Mouse (Mus musculus) heart, postnatal 36 days (tissue): ENCODE data around the gene Topaz1. TPM values are rescaled to one million over a fixed set of nuclear protein-coding genes. Genes with fewer than 3 reads are reported as not detected.

Experiments used
- total RNA-seq, 2 experiments: library from RNA; stranded (reverse); gene quantifications; 2 replicates each; pipeline ENCODE4 v1.2.3; 2021

Topaz1 gene
- total RNA-seq, 2 experiments from 2014 or later, result not detected

Other genes starting within 250 kb of the Topaz1 start
- gene Tcaim, start 58.2 kb downstream of the Topaz1 start, total RNA-seq, result 10 to 100 TPM; 50.0 to 58.1 TPM
- not detected for gene Gm35549, start 96.7 kb downstream of the Topaz1 start, total RNA-seq
- 10 to 100 TPM; 81.3 to 84.5 TPM for gene Zfp445, start 118.7 kb downstream of the Topaz1 start, total RNA-seq
- gene Zkscan7, start 138.3 kb downstream of the Topaz1 start, total RNA-seq, result 1 to 10 TPM; 6.3 to 6.6 TPM
- gene Zfp105, start 175.7 kb downstream of the Topaz1 start, total RNA-seq, result 1 to 10 TPM; 1.9 to 2.0 TPM
- 10 to 100 TPM; 15.4 to 19.0 TPM for gene 1110059G10Rik, start 203.7 kb downstream of the Topaz1 start, total RNA-seq
- gene Kif15, start 203.7 kb downstream of the Topaz1 start, total RNA-seq, result under 1 TPM; 0.78 to 0.87 TPM